Mouse (Mus musculus) neural tube, postnatal 0 days (tissue): ENCODE data around the gene Met. TPM values are rescaled to one million over a fixed set of nuclear protein-coding genes. Genes with fewer than 3 reads are reported as not detected.

ENCODE experiments used
- polyA plus RNA-seq: library from polyadenylated mRNA; unstranded; fragments of >200 nt; fragmentation: Nextera tagmentation; extraction: Ambion mirVana; gene quantifications from 2 replicates; pipeline ENCODE4 v1.2.1, GENCODE M21; 2015

Met gene
- polyA plus RNA-seq: 1.4 and 1.5 TPM in 2 replicates

DNA sequence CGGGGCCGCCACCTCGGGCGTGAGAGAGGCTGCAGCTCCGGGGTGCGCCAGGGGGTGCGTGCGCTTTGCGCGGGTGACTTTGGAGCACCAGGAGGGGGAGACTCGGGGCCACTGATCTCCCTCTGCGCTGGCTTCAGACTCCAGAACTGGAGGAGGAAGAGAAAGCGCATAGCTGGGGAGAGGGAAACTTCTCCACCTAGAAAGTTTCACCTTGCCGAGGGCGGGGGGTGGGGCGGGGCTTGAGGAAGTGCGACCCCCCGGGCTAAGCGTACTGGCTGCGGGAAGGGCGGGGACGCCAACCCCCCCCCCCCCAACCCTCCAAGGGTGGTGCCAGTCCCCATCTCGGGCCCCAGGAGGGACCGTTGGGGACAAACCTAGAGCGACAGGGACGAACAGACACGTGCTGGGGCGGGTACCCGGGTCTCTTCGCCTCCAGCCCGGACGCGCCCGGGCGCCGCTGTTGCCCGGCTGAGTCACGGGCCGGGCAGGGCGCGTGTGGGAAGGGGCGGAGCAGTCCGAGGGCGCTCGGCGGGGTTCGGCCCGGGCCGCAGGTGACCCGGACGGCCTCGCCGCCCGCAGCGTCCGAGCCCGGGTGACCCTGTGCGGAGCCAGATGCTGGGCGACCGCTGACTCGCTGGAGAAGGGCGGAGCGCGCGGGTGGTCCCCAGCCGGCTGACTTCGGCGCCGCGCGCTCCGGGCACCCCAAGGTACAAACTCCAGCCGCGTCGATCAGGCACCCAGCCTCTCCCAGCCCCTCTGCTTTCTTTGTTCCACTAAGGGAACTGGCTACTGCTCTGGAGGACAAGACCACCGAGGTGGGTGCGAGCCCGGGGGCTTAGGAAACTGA lies at the start of gene Met:
Gene Met (plus strand): TSS at position 367 of the 847 bp plus-strand sequence.

Other genes with a start within 250 kb of the Met start
- 29.7 and 34.7 TPM in 2 replicates for gene Cav2, start 182.6 kb upstream of the Met start, polyA plus RNA-seq
- 35.1 and 42.9 TPM in 2 replicates for gene Cav1, start 157.5 kb upstream of the Met start, polyA plus RNA-seq
- gene Capza2, start 172.4 kb downstream of the Met start, polyA plus RNA-seq: 250 and 260 TPM in 2 replicates
- gene St7, start 229.1 kb downstream of the Met start, polyA plus RNA-seq: 32.5 and 32.9 TPM in 2 replicates